Mouse (Mus musculus) layer of hippocampus, adult 9-10 months (tissue): ENCODE measurements around the gene Ankub1.

ENCODE experiments used
- DNase-seq: peaks from one replicate; pipeline ENCODE4 v3.0.0; 2022; ENCODE audit warnings: low spot score

Ankub1 gene

GRCm38 (mm10) chr3:57637596-57637995, 55.0 kb downstream of the Ankub1 start:
- DNase-seq = no peak

DNA sequence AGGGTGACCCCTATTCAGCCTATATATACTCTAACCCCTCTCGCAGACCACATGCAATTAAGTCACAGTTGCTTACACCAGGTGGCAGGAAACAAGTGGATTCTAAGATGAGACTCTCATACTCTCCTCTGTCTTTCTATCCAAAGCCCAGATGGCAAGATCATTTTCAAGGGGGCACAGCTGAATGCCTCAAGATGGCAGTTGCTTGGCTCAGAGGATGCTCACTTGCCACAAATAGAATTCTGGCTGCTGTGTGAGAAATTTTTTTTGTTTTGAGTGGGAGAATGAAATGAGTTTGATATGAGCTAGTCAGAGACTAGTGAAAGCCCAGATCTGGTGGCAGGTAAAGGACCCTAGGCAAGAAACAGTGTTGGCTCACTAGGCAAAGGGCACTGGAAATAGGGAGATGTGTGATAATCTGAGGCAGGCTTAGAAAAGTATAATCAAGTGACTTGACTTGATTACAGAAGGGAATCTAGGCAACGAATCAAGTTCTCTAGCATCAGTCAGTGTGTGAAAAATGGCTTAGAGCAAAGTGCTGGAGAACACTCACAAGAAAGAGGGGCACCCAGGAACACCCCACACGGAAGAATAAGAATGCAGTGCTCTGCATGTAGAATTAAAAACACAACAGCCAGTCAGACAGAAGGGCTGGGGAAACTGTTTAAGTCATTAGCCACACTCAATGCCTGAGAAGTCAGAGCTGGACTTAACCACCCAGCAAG, 57.7 kb downstream of the Ankub1 start:
- peak; percentile 5 for DNase-seq

DNA sequence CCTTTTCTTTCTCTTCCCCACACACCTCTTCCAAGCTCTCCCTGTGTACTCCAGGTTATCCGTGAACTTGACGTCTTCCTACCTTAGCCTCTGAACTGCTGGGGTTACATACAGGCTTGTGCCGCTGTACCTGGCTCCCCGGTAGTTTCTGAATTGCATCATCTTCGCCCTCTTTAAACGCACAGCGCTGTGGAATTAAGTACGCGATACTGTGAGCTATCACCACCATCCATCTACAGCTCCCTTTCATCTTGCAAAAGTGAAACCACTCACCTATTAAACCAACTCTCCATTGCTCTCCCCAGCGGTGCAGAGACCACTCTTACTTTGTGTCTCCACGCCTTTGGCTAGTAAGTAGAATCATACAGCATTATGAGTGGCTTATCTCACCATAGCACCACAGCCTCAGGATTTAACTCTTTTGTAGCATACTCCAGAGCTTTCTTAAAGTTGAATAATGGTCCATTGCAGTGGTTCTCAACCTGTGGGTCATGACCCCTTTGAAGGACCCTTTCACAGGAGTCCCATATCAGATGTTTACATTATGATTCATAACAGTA, 65.6 kb downstream of the Ankub1 start:
- no peak for DNase-seq

DNA sequence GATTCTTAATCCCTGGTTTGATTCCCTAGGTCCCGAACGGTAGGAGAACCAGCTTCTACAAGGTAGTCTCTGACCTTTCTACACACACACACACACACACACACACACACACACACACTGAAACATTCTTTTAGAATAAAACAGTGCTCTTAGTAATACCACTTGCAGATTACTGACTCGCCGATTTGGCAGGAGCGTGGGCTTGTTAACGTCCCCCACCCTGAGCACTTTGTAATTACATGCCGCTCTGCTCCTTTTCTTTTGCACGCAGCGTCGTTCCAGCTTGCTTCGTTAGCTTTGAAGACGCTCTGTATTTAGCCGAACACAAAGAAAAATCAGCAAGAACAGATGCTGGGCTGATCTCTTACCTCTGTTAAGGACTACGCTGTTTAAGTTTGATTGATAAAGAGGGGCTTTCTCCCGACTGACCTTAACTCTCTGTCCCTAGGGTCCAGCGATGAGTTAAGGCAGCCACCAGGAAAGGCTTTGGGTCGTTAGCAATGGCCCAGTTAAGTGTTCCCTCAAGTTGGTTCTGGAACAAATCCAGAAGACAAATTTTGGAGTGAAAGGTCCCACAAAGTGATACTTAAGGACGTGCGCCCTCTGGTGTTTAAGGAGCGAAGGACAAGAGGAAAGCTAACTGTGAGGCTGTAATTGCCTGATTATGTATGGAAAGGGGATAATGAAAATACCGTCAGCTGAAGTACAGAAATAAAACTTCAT, 67.2 kb downstream of the Ankub1 start:
- DNase-seq = peak; percentile 43

DNA sequence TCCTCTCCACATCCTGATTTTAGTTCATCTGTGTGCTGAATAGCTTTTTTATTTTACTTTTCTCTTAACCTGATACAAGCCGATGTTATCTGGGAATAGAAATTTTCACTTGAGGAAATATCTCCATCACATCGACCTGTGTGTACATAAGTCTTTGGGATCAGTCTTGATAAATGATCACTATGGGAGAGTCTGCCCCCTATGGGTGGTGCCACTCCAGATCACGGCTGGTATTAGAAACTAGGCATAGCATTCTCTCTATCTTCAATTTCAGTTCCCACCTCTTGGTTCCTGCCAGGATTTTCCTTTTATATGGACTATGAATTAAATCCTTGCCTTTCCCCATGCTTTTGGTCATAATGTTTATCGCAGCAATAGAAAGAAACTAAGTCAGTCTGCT, 72.9 kb downstream of the Ankub1 start:
- no peak for DNase-seq

GRCm38 (mm10) chr3:57615652-57616051, 76.9 kb downstream of the Ankub1 start:
- no peak for DNase-seq

DNA sequence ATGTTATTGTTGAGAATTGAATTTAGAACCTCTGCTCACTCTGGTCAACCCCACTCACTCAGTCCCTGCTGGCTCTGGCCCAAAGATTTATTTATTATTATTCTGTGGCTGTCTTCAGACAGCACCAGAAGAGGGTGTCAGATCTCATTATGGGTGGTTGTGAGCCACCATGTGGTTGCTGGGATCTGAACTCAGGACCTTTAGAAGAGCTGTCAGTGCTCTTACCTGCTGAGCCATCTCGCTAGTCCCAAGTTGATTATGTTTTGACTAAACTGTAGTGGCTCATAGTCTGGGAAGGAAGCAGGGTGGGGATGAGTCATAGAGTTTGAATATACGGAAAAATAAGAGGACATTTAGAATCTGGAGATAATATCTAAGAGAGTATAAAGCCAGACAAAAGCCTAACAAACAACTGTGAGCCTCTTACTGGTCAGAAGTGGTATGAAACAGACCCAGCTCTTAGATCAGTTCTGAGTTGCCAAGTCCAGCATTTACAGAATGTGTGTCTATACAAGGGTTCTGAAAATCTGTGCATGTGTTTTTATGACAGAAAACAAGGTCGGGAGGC, 80.1 kb downstream of the Ankub1 start:
- no peak for DNase-seq

GRCm38 (mm10) chr3:57611776-57612175, 80.8 kb downstream of the Ankub1 start:
- DNase-seq = no peak
